Mouse (Mus musculus): ENCODE measurements around the gene Morn3.
"Not testable (repeated sequence)": the region's sequence is repeated elsewhere in the genome, so short reads cannot be mapped to it uniquely, and the experiment has no call there.

Gene Morn3

DNA sequence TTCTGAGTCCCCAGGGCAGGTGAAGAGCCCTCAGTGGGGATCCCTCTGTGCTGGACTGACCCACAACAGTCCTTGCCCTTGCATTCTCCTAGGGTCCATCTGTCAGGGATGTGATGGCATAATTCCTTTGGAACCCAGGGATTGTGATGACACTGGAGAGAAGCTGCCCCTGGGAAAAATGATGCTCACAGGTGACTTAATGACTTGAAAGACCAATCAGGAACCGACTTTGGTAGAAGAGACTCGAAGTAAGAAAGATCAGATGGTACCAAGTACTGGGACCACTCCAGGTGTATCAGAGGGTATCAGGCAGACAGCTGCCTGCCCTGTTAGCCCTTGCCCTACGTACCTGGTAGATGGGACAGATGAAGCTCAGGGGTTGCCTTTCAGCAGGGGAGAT is at the start of gene Morn3:
TSS of gene Morn3 (minus strand) at position 101 of the 400 bp plus-strand sequence.
- no peak for DNase-seq (ENCODE audit: low read depth)

GRCm38 (mm10) chr5:123096299-123096698 is 49.5 kb upstream of the Morn3 start:
- no peak for DNase-seq (ENCODE audit: low read depth)

DNA sequence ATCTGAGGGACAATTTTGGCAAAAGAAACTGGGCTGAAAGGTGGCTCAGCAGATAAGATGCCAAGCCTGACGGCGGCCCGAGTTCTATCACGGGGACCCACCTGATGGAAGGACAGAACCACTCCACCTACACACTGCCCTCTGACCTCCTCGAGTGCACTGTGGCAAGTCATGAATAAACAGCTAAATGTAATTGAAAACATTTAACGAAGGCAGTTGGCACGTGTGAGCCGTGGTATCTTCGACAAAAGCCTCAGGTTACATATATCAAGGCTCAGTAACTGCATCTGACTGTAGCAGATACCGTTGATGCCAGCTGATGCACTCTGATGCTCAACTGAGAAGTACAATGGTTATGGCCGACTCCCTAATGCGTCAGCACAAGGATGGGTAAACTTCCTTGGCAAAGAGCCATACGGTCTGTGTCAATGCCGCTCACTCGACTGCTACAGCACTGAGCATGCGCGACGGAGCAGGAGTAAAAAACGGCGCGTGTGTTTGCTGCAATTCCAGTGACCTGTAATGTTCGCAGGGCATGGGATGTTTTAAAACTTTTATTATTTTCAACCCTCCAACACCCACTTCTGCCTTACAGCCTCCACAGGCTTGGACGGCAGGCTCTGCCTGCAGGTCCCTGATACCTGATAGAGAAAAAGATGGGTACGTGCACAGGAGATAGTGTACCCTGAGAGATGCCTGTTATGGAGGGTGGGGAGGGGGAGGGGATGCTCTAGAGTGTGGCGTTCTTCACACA is 47.6 kb upstream of the Morn3 start:
- no peak for DNase-seq (ENCODE audit: low read depth)

DNA sequence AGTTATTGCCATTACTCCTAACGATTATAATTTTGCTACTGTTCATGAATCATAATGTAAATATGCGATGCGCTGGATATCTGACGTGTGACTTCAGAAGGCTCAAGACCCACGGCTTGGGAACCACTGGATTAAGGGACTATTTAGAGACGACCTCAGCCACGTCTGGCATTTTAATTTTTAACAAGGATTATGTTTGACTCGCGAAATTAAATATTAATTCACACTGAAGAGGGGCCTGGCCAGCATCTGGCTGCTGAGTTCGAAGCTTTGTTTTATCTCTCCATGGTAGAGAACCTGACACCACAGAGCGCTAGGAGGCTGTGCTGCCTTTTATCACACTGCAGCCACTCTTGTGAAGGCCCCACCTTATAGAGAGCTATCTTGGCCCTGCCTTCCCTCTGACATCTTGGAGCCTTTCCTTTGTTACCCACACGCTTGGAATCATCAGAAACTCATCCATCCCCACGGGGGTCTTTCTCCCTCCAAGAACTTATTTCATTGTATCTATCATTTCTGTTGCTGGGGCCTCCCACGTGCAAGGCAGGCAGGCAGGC is 46.3 kb upstream of the Morn3 start:
- no peak for DNase-seq (ENCODE audit: low read depth)

- no peak for DNase-seq (ENCODE audit: low read depth)
Observed at GRCm38 (mm10) chr5:123090560-123091306, 43.9 kb upstream of the Morn3 start.

- no peak for DNase-seq (ENCODE audit: low read depth)
Observed at GRCm38 (mm10) chr5:123088784-123089183, 42.0 kb upstream of the Morn3 start.

DNA sequence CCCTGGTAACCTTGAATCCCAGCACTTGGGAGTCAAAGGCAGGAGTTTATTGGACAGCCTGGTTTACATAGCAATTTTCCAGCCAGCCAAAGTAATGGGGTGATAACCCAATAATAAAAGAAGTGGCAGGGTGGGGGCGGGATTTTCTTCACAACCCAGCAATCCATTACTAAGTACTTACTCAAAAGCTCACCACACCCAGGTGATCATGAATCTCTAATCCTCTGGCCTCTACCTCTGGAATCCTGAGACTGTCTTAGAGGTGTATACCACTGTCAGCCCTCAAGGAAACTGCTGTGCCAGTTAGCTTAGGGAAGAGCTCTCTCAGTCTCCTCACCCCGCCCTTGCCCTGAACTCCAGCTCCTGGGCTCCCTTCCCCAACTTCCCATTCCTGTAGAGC is 39.7 kb upstream of the Morn3 start:
- no peak for DNase-seq (ENCODE audit: low read depth)

- DNase-seq (ENCODE audit: low read depth), result no peak
Observed at GRCm38 (mm10) chr5:123083340-123084050, 36.7 kb upstream of the Morn3 start.

GRCm38 (mm10) chr5:123080510-123080909 is 33.7 kb upstream of the Morn3 start:
- DNase-seq (ENCODE audit: low read depth), result no peak

GRCm38 (mm10) chr5:123080041-123080440 is 33.2 kb upstream of the Morn3 start:
- no peak for DNase-seq (ENCODE audit: low read depth)

GRCm38 (mm10) chr5:123079568-123079967 is 32.8 kb upstream of the Morn3 start:
- DNase-seq (ENCODE audit: low read depth), result no peak

GRCm38 (mm10) chr5:123076419-123077281 is 29.8 kb upstream of the Morn3 start:
- DNase-seq (ENCODE audit: low read depth), result no peak

DNA sequence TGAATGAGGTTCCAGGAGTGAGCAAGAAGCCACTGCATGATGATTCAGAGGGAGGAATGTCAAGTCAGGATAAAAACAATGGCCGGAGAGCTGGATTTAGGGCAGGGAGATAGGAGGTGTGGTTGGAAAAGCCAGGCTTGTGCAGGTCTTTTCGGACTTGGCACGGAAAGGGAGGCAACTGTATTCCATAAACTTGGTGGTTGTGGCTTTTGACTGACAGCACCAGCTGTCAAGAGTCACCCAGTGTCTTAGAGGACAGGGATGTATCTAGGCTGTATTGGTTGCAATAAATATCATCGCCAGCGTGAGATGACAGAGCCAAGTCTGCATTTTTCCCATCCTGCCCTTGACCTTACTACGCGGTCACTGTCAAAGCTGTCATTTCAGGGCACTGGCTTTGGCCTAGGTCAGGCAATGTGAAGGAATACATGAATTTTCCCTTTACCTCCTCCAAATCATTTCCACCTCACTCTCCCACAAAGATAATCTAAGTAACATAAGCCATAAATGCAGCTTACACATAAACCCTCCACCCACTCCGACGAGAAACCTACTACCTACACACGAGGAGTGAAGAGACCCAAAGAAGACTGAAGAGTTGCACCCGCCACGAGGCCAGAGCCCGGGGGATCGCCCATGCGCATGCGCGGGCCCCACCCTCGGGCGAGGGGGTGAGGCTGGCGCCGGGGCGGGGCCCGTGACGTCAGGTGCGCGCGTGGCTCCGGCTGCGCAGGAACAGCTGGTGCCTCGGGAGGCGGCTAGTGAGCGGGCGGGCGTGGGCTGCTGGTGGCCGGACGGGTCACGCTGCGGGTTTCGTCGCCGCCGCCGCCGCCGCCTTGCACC is 29.0 kb upstream of the Morn3 start:
- peak; percentile 67 for DNase-seq (ENCODE audit: low read depth)

- DNase-seq (ENCODE audit: low read depth), result no peak
Observed at GRCm38 (mm10) chr5:123068714-123069113, 21.9 kb upstream of the Morn3 start.

GRCm38 (mm10) chr5:123068115-123068514 is 21.3 kb upstream of the Morn3 start, which contains the start of gene Tmem120b:
Tmem120b (plus strand) TSS chr5:123068415.
- DNase-seq (ENCODE audit: low read depth), result no peak

DNA sequence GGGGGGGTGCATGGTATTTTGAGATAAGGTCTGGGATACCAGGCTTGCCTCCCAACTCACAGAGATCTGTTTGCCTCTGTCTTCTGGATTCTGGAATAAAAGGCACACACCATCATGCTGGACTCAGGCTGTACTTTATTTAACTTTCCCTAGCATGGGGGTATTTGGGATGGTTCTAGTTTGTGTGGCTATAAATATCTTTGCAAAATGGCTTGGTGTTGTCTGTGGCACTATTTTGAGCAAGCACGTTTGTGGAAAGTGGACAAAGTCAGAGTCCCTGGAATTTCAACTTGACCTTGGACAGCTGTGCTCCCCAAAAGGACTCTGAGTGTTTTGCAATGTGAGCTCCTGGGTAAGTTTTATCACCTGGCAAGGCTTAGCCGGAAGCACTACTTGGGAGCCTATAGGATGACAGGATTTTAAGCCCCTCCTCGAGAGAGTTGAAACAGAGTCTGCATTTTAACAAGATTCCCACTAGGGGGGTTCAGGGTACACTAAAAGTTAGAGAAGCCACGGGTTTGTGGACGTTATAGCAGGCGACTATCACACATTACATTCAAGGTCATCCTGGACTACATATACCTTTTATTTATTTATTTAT is 20.7 kb upstream of the Morn3 start:
- peak; percentile 23 for DNase-seq (ENCODE audit: low read depth)

DNA sequence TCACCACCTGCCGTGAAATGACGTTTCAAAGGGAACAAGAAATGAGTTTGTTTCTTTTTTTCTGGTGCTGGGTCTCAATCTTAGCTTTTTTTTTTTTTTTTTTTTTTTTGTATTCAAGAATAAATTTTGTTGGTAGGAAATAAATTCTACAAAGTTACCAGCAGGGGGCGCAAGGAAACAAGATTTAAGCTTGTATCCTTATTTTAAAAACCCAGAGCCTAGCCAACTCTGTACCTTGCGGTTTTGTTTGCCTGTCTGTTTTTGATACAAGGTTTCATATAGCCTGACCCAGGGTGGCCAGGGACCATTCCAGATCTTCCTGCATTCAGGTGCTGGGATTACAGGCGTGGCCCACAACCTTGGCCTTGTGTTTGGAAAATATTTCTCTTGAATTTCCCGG is 17.4 kb upstream of the Morn3 start:
- peak; percentile 36 for DNase-seq (ENCODE audit: low read depth)

DNA sequence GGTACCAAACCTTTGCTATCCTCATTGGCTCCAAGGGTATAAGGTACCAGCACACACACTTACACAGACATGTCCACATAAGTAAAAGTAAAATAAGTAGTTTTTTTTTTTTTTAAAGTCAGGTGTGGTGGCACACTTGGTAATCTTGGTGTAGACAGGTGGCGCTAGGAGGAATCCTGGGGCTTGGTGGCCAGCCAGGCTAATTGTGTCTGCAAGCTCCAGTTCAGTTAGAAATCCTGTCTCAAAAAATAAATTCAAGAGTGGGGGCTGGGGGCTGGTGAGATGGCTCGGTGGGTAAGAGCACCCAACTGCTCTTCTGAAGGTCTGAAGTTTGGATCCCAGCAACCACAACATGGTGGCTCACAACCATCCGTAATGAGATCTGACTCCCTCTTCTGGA is 16.3 kb upstream of the Morn3 start:
- DNase-seq (ENCODE audit: low read depth), result no peak

DNA sequence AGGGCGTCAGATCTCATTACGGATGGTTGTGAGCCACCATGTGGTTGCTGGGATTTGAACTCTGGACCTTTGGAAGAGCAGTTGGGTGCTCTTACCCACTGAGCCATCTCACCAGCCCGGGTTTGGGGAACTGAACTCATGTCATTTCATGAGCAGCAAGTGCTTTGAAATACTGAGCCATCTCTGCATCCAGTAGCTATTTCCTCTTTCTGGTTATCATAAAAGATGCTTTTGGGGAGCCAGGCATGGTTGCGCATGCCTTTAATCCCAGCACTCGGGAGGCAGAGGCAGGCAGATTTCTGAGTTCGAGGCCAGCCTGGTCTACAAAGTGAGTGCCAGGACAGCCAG is 14.6 kb upstream of the Morn3 start:
- DNase-seq (ENCODE audit: low read depth), result not testable (repeated sequence)

GRCm38 (mm10) chr5:123060706-123061401 is 14.0 kb upstream of the Morn3 start:
- DNase-seq (ENCODE audit: low read depth), result no peak
